Mouse (Mus musculus): ENCODE results near the gene Ncapg2.

GRCm38 (mm10) chr12:116383995-116384394, 21.2 kb upstream of the Ncapg2 start:
- TF ChIP-seq CTCF (IDR thresholded peaks at IDR 0.05; ENCODE audit: borderline replicate concordance, control insufficient read depth, extremely low read depth, insufficient read depth, low read length, poor library complexity) (no peak), POLR2A (IDR thresholded peaks at IDR 0.05; ENCODE audit: control insufficient read depth, extremely low read depth, insufficient read depth, low read length, poor library complexity) (no peak)
